Mouse (Mus musculus): Measurements from ENCODE around the gene Dlgap4. TPM values are rescaled to one million over a fixed set of nuclear protein-coding genes. Genes with fewer than 3 reads are reported as not detected.

Gene Dlgap4
- polyA plus RNA-seq, 1 experiment from 2014 or later, result 137 TPM

- Histone ChIP-seq H3K4me1 (no peaks in the 10 kb centered on the region), H3K9me3 (no peaks in the 10 kb centered on the region), H3K4me3 (no peak overlapping the region), H3K9ac (no peak overlapping the region), H3K36me3 (no peaks in the 10 kb centered on the region), H3K27me3 (peaks cover 15% of the 10 kb centered on the region), H3K27ac (no peak overlapping the region), H3K4me2 (replicated peaks) (no peak overlapping the region)
- 72% methylated on average over 5 of the region's 5 CpGs for WGBS
- ATAC-seq (ENCODE audit: insufficient number of reproducible peaks, insufficient read depth, low FRiP score, low TSS enrichment), result no peak
Observed at GRCm38 (mm10) chr2:156621449-156621848, 7.9 kb downstream of the Dlgap4 start.

- no peak for ATAC-seq (ENCODE audit: insufficient number of reproducible peaks, insufficient read depth, low FRiP score, low TSS enrichment)
- Histone ChIP-seq H3K9me3 (no peaks in the 10 kb centered on the region), H3K9ac (no peak overlapping the region), H3K4me3 (no peak overlapping the region), H3K36me3 (no peaks in the 10 kb centered on the region), H3K27ac (no peak overlapping the region), H3K4me1 (no peaks in the 10 kb centered on the region), H3K4me2 (replicated peaks) (no peak overlapping the region), H3K27me3 (peaks cover 8% of the 10 kb centered on the region)
- 87% methylated on average over 6 of the region's 6 CpGs for WGBS
Observed at GRCm38 (mm10) chr2:156622192-156622591, 8.7 kb downstream of the Dlgap4 start.

GRCm38 (mm10) chr2:156623246-156623645 is 9.7 kb downstream of the Dlgap4 start:
- no peaks in the 10 kb centered on the region for H3K4me1 ChIP-seq
- H3K27ac ChIP-seq, result no peak overlapping the region
- no peak for ATAC-seq (ENCODE audit: insufficient number of reproducible peaks, insufficient read depth, low FRiP score, low TSS enrichment)
- no peak overlapping the region for H3K4me3 ChIP-seq
- WGBS, result 80% methylated on average over 2 of the region's 2 CpGs
- no peaks in the 10 kb centered on the region for H3K36me3 ChIP-seq
- H3K4me2 ChIP-seq (replicated peaks), result no peak overlapping the region
- H3K9me3 ChIP-seq, result no peaks in the 10 kb centered on the region
- H3K9ac ChIP-seq, result no peak overlapping the region
- H3K27me3 ChIP-seq, result peaks cover 3% of the 10 kb centered on the region; the same call in 1 of the 2 replicates

- Histone ChIP-seq H3K27me3 (no peaks in the 10 kb centered on the region), H3K4me3 (no peak overlapping the region), H3K4me1 (no peaks in the 10 kb centered on the region), H3K27ac (no peak overlapping the region), H3K9ac (no peak overlapping the region), H3K36me3 (no peaks in the 10 kb centered on the region), H3K4me2 (replicated peaks) (no peak overlapping the region), H3K9me3 (no peaks in the 10 kb centered on the region)
- ATAC-seq (ENCODE audit: insufficient number of reproducible peaks, insufficient read depth, low FRiP score, low TSS enrichment), result no peak
- 84% methylated on average over 18 of the region's 18 CpGs for WGBS
Observed at GRCm38 (mm10) chr2:156625307-156625706, 11.8 kb downstream of the Dlgap4 start.

- Histone ChIP-seq H3K27me3 (no peaks in the 10 kb centered on the region), H3K27ac (no peak overlapping the region), H3K36me3 (no peaks in the 10 kb centered on the region), H3K9ac (no peak overlapping the region), H3K9me3 (no peaks in the 10 kb centered on the region), H3K4me2 (replicated peaks) (no peak overlapping the region), H3K4me1 (no peaks in the 10 kb centered on the region), H3K4me3 (no peak overlapping the region)
- ATAC-seq (ENCODE audit: insufficient number of reproducible peaks, insufficient read depth, low FRiP score, low TSS enrichment), result no peak
- 86% methylated on average over 9 of the region's 9 CpGs for whole genome bisulfite sequencing
Observed at GRCm38 (mm10) chr2:156626119-156626518, 12.6 kb downstream of the Dlgap4 start.

- no peaks in the 10 kb centered on the region for H3K4me1 ChIP-seq
- no peaks in the 10 kb centered on the region for H3K9me3 ChIP-seq
- H3K4me2 ChIP-seq (replicated peaks), result no peak overlapping the region
- no peak overlapping the region for H3K4me3 ChIP-seq
- WGBS, result 89% methylated on average over 8 of the region's 8 CpGs
- no peak overlapping the region for H3K27ac ChIP-seq
- ATAC-seq (ENCODE audit: insufficient number of reproducible peaks, insufficient read depth, low FRiP score, low TSS enrichment), result no peak
- no peak overlapping the region for H3K9ac ChIP-seq
- no peaks in the 10 kb centered on the region for H3K36me3 ChIP-seq
- no peaks in the 10 kb centered on the region for H3K27me3 ChIP-seq
Observed at GRCm38 (mm10) chr2:156626544-156626943, 13.0 kb downstream of the Dlgap4 start.

GRCm38 (mm10) chr2:156627917-156628316 is 14.4 kb downstream of the Dlgap4 start:
- Histone ChIP-seq H3K9ac (no peak overlapping the region), H3K4me3 (no peak overlapping the region), H3K27me3 (no peaks in the 10 kb centered on the region), H3K27ac (no peak overlapping the region), H3K36me3 (no peaks in the 10 kb centered on the region), H3K4me1 (no peaks in the 10 kb centered on the region), H3K4me2 (replicated peaks) (no peak overlapping the region), H3K9me3 (no peaks in the 10 kb centered on the region)
- ATAC-seq (ENCODE audit: insufficient number of reproducible peaks, insufficient read depth, low FRiP score, low TSS enrichment), result no peak
- WGBS, result 80% methylated on average over 17 of the region's 17 CpGs

GRCm38 (mm10) chr2:156630288-156630687 is 16.8 kb downstream of the Dlgap4 start:
- 68% methylated on average over 1 of the region's 1 CpGs for WGBS
- Histone ChIP-seq H3K9ac (no peak overlapping the region), H3K4me1 (no peaks in the 10 kb centered on the region), H3K4me2 (replicated peaks) (no peak overlapping the region), H3K4me3 (no peak overlapping the region), H3K27ac (no peak overlapping the region), H3K27me3 (no peaks in the 10 kb centered on the region), H3K9me3 (no peaks in the 10 kb centered on the region), H3K36me3 (no peaks in the 10 kb centered on the region)
- ATAC-seq (ENCODE audit: insufficient number of reproducible peaks, insufficient read depth, low FRiP score, low TSS enrichment), result no peak

- WGBS, result 85% methylated on average over 9 of the region's 9 CpGs
- no peak for ATAC-seq (ENCODE audit: insufficient number of reproducible peaks, insufficient read depth, low FRiP score, low TSS enrichment)
- Histone ChIP-seq H3K9ac (no peak overlapping the region), H3K4me3 (no peak overlapping the region), H3K27ac (no peak overlapping the region), H3K4me1 (no peaks in the 10 kb centered on the region), H3K9me3 (no peaks in the 10 kb centered on the region), H3K4me2 (replicated peaks) (no peak overlapping the region), H3K27me3 (no peaks in the 10 kb centered on the region), H3K36me3 (no peaks in the 10 kb centered on the region)
Observed at GRCm38 (mm10) chr2:156632721-156633120, 19.2 kb downstream of the Dlgap4 start.

- Histone ChIP-seq H3K4me2 (replicated peaks) (no peak overlapping the region), H3K4me3 (no peak overlapping the region), H3K9me3 (no peaks in the 10 kb centered on the region), H3K4me1 (no peaks in the 10 kb centered on the region), H3K9ac (no peak overlapping the region), H3K27me3 (no peaks in the 10 kb centered on the region), H3K27ac (no peak overlapping the region), H3K36me3 (no peaks in the 10 kb centered on the region)
- 84% methylated on average over 9 of the region's 9 CpGs for WGBS
- ATAC-seq (ENCODE audit: insufficient number of reproducible peaks, insufficient read depth, low FRiP score, low TSS enrichment), result no peak
Observed at GRCm38 (mm10) chr2:156635091-156635490, 21.6 kb downstream of the Dlgap4 start.

GRCm38 (mm10) chr2:156641141-156641540 is 27.6 kb downstream of the Dlgap4 start:
- H3K27ac ChIP-seq, result no peak overlapping the region
- no peaks in the 10 kb centered on the region for H3K9me3 ChIP-seq
- no peaks in the 10 kb centered on the region for H3K4me1 ChIP-seq
- no peak overlapping the region for H3K4me3 ChIP-seq
- WGBS, result 59% methylated on average over 2 of the region's 2 CpGs
- H3K27me3 ChIP-seq, result no peaks in the 10 kb centered on the region
- H3K4me2 ChIP-seq (replicated peaks), result no peak overlapping the region
- no peak for ATAC-seq (ENCODE audit: insufficient number of reproducible peaks, insufficient read depth, low FRiP score, low TSS enrichment)
- H3K36me3 ChIP-seq, result no peaks in the 10 kb centered on the region
- no peak overlapping the region for H3K9ac ChIP-seq

GRCm38 (mm10) chr2:156642931-156643330 is 29.4 kb downstream of the Dlgap4 start:
- WGBS, result 25% methylated on average over 4 of the region's 4 CpGs
- H3K36me3 ChIP-seq, result no peaks in the 10 kb centered on the region

GRCm38 (mm10) chr2:156643406-156643805 is 29.9 kb downstream of the Dlgap4 start:
- H3K9me3 ChIP-seq, result no peaks in the 10 kb centered on the region
- H3K4me2 ChIP-seq (replicated peaks), result no peak overlapping the region
- H3K27ac ChIP-seq, result no peak overlapping the region
- no peaks in the 10 kb centered on the region for H3K36me3 ChIP-seq
- no peak overlapping the region for H3K4me3 ChIP-seq
- no peaks in the 10 kb centered on the region for H3K4me1 ChIP-seq
- 45% methylated on average over 3 of the region's 3 CpGs for WGBS
- no peak overlapping the region for H3K9ac ChIP-seq
- no peak for ATAC-seq (ENCODE audit: insufficient number of reproducible peaks, insufficient read depth, low FRiP score, low TSS enrichment)
- H3K27me3 ChIP-seq, result no peaks in the 10 kb centered on the region

More at GRCm38 (mm10) chr2:156642931-156643330, 29.4 kb downstream of the Dlgap4 start:
- H3K4me3 ChIP-seq, result no peak overlapping the region
- ATAC-seq (ENCODE audit: insufficient number of reproducible peaks, insufficient read depth, low FRiP score, low TSS enrichment), result no peak
- H3K9ac ChIP-seq, result no peak overlapping the region
- H3K4me2 ChIP-seq (replicated peaks), result no peak overlapping the region
- H3K9me3 ChIP-seq, result no peaks in the 10 kb centered on the region
- H3K27ac ChIP-seq, result no peak overlapping the region
- no peaks in the 10 kb centered on the region for H3K27me3 ChIP-seq
- no peaks in the 10 kb centered on the region for H3K4me1 ChIP-seq
